In genomic region chr1:177692491-177692890, GRCm38 (mm10) we compare ENCODE assay signal across 21 mouse cellular contexts. TPM values are rescaled to one million over a fixed set of nuclear protein-coding genes. Genes with fewer than 3 reads are reported as not detected.
"Had no signal": no experiment of that assay in that cellular context is flagged by ENCODE, and none has a peak within 500 bp of the region (broad histone marks: within the 10 kb centered on the region; RNA-seq: fewer than 3 reads in every experiment).

No protein-coding gene starts in this region.

- H3K4me3 ChIP-seq: limb, embryonic 13.5 days; midbrain, embryonic 13.5 days; myocyte; neural tube, embryonic 15.5 days had no signal

- H3K4me1 ChIP-seq: limb, embryonic 13.5 days; midbrain, embryonic 13.5 days; neural tube, embryonic 15.5 days had no signal

- H3K27ac ChIP-seq: limb, embryonic 13.5 days; liver, embryonic 14.5 days; midbrain, embryonic 13.5 days; neural tube, embryonic 15.5 days had no signal

- DNase-seq: kidney, adult 8-10 months; kidney, postnatal 10 days; layer of hippocampus, adult 9-11 months; layer of hippocampus, postnatal 36 days; lung, adult 18-20 months; retina, postnatal 1 day; right cerebral cortex, postnatal 4 days; spleen, adult 18-20 months; thymus, adult 18-20 months; thymus, postnatal 14 days had no signal

- H3K36me3 ChIP-seq: limb, embryonic 13.5 days; midbrain, embryonic 13.5 days; neural tube, embryonic 15.5 days had no signal

- H3K9me3 ChIP-seq: limb, embryonic 13.5 days; midbrain, embryonic 13.5 days; neural tube, embryonic 15.5 days had no signal

- H3K27me3 ChIP-seq: limb, embryonic 13.5 days; midbrain, embryonic 13.5 days; neural tube, embryonic 15.5 days had no signal

RNA-seq across cellular contexts. Expression of gene 1700016C15Rik, which starts 37.1 kb away (rescaled TPM):
- total RNA-seq: layer of hippocampus, postnatal 36 days; left cerebral cortex, adult 8-10 months; left cerebral cortex, postnatal 36 days; liver, adult 2 months; megakaryocyte-erythroid progenitor cell, adult 5-6 weeks had no signal
- polyA plus RNA-seq: limb, embryonic 13.5 days; liver, adult 2 months; liver, embryonic 14.5 days; midbrain, embryonic 13.5 days; myocyte; neural tube, embryonic 11.5 days; neural tube, embryonic 15.5 days; stomach, embryonic 14.5 days had no signal
